Mouse (Mus musculus) cerebellum, adult 2 months (tissue): Measurements from ENCODE around the gene Syne1. TPM values are rescaled to one million over a fixed set of nuclear protein-coding genes. Genes with fewer than 3 reads are reported as not detected.

Source experiments
- DNase-seq, 2 experiments: peaks; one replicate each; pipeline ENCODE4 v3.0.0; 2021
- H3K27ac ChIP-seq: fragments of 200-500 bp; 2 replicates; pipeline ENCODE4 v1.5.1; 2012; ENCODE audit warnings: low read length, control low read depth, inconsistent platforms; ENCODE audit not compliant: insufficient read depth
- H3K27me3 ChIP-seq: fragments of 200-500 bp; 2 replicates; pipeline ENCODE4 v1.6.1; 2012; ENCODE audit warnings: inconsistent platforms, mild to moderate bottlenecking, low read length, moderate library complexity; ENCODE audit not compliant: control insufficient read depth, insufficient read depth
- H3K4me1 ChIP-seq: fragments of 200-500 bp; 2 replicates; pipeline ENCODE4 v1.6.1; 2011; ENCODE audit warnings: low read length; ENCODE audit not compliant: control insufficient read depth, insufficient read depth
- H3K4me3 ChIP-seq: fragments of 200-500 bp; replicated peaks from 2 replicates; pipeline ENCODE3; 2011; ENCODE audit warnings: mild to moderate bottlenecking, low read depth, low read length, control low read depth; ENCODE audit not compliant: insufficient read depth
- CTCF ChIP-seq: fragments of 200-500 bp; IDR thresholded peaks from 2 replicates; pipeline ENCODE4 v1.5.1; 2011; ENCODE audit warnings: low read depth, mild to moderate bottlenecking, control low read depth, low read length, moderate library complexity, borderline replicate concordance; ENCODE audit not compliant: insufficient read depth
- POLR2A ChIP-seq: fragments of 200-500 bp; IDR thresholded peaks from 2 replicates; pipeline ENCODE4 v1.6.1; 2011; ENCODE audit warnings: low read length, control low read depth, borderline replicate concordance; ENCODE audit not compliant: insufficient read depth
- WGBS: fragments of 180-500 bp; shearing (Covaris S2); methylation state at CpG from one replicate; pipeline ENCODE4 v1.1.7; 2018; 5-methylcytosine and 5-hydroxymethylcytosine counted together
- polyA plus RNA-seq: library from polyadenylated mRNA; depleted of rRNA; stranded (reverse); fragments of >200 nt; gene quantifications from 2 replicates; pipeline ENCODE4 v1.2.3, GENCODE M21; 2012

Syne1 gene
- polyA plus RNA-seq, 1 experiment, result 295 TPM

- TF ChIP-seq CTCF (no peak), POLR2A (no peak)
- Histone ChIP-seq H3K27me3 (no peaks in the 10 kb centered on the region), H3K4me3 (peak overlapping the region; percentile 83), H3K27ac (peak overlapping the region; percentile 85), H3K4me1 (peaks cover 26% of the 10 kb centered on the region; the same call in 1 of the 2 replicates)
- under 1% methylated on average over 6 of the region's 6 CpGs for WGBS
- DNase-seq, result no peak
Measured at GRCm38 (mm10) chr10:5549871-5550167, 1.5 kb downstream of the Syne1 start.

- no peak for TF ChIP-seq CTCF
- TF ChIP-seq POLR2A, result 0 out of 2 replicates have a peak, but pooled peaks have one; percentile 15
- H3K27me3 ChIP-seq, result no peaks in the 10 kb centered on the region
- H3K27ac ChIP-seq, result peak overlapping the region; percentile 96
- WGBS, result 26% methylated on average over 2 of the region's 2 CpGs
- DNase-seq, result peak; percentile 58 to 67
- H3K4me3 ChIP-seq, result peak overlapping the region; percentile 53
- H3K4me1 ChIP-seq, result peaks cover 31% of the 10 kb centered on the region; the same call in 1 of the 2 replicates
Measured at GRCm38 (mm10) chr10:5548651-5549050, 2.6 kb downstream of the Syne1 start.

GRCm38 (mm10) chr10:5547769-5548168 is 3.5 kb downstream of the Syne1 start:
- DNase-seq, result peak; percentile 61 to 63
- peak overlapping the region; percentile 53 for H3K4me3 ChIP-seq
- no peak for TF ChIP-seq CTCF
- TF ChIP-seq POLR2A, result no peak
- peaks cover 33% of the 10 kb centered on the region; the same call in 1 of the 2 replicates for H3K4me1 ChIP-seq
- no peaks in the 10 kb centered on the region for H3K27me3 ChIP-seq
- H3K27ac ChIP-seq, result peak overlapping the region; percentile 80
- WGBS, result 28% methylated on average over 9 of the region's 9 CpGs

DNA sequence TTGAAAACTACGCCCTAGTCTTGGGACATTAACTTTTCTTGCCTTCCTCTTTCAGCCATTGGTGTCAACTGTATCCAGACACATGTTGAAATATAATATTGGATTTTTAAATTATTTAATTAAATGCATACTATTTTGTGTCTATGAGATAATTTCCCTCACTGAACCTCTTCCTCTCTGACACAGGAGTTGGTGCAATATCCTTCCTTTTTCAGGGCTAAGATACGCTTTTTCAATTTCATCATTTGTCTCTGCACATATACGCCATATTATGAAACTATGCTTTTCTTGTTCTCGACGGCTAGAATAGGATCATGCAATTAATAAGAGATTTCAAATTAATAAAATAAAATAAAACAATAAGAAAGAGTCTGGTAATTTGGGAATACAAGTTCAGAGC is 4.9 kb downstream of the Syne1 start:
- Histone ChIP-seq H3K4me1 (peaks cover 33% of the 10 kb centered on the region; the same call in 1 of the 2 replicates), H3K4me3 (no peak overlapping the region), H3K27ac (no peak overlapping the region), H3K27me3 (no peaks in the 10 kb centered on the region)
- TF ChIP-seq POLR2A (no peak), CTCF (no peak)
- no peak for DNase-seq
- 98% methylated on average over 5 of the region's 5 CpGs for WGBS

- no peaks in the 10 kb centered on the region for H3K27me3 ChIP-seq
- peak overlapping the region; percentile 97 for H3K27ac ChIP-seq
- H3K4me3 ChIP-seq, result no peak overlapping the region
- peak; percentile 90 to 99 for DNase-seq
- no peak for TF ChIP-seq POLR2A
- no peak for TF ChIP-seq CTCF
- 0% methylated on average over 1 of the region's 1 CpGs for WGBS
- H3K4me1 ChIP-seq, result peaks cover 27% of the 10 kb centered on the region
Measured at GRCm38 (mm10) chr10:5528284-5528683, 23.0 kb downstream of the Syne1 start.

DNA sequence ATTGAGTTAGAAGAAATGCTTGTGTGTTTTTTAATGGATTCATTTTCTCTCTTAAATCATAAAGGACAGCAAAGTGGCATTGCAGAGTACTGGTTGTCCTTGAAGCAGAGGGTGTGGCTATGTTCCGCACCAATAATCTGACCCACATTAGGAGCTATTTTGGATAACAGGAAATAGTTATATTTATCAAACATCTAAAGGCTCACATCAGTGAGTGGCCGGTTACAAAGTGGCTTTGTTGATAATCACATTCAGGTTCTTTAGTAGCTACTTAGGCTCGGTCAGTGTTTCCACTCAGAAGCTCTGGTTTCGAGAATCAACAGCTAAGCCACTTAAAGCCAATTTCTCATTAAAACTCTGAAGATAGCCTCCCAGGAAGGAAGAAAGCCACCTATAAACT is 23.6 kb downstream of the Syne1 start:
- TF ChIP-seq CTCF (no peak), POLR2A (no peak)
- H3K27ac ChIP-seq, result no peak overlapping the region; the same call in 1 of the 2 replicates
- no peaks in the 10 kb centered on the region for H3K27me3 ChIP-seq
- DNase-seq, result peak; percentile 33 to 79
- no peak overlapping the region for H3K4me3 ChIP-seq
- peaks cover 29% of the 10 kb centered on the region for H3K4me1 ChIP-seq
- WGBS, result 4% methylated on average over 4 of the region's 4 CpGs

GRCm38 (mm10) chr10:5522904-5523303 is 28.4 kb downstream of the Syne1 start:
- Histone ChIP-seq H3K4me1 (peaks cover 34% of the 10 kb centered on the region), H3K4me3 (no peak overlapping the region), H3K27me3 (no peaks in the 10 kb centered on the region), H3K27ac (peak overlapping the region; percentile 64; the same call in 1 of the 2 replicates)
- WGBS, result 51% methylated on average over 4 of the region's 4 CpGs
- TF ChIP-seq CTCF, result no peak
- TF ChIP-seq POLR2A, result no peak
- peak in 1 of 2 experiments; percentile 29 for DNase-seq

DNA sequence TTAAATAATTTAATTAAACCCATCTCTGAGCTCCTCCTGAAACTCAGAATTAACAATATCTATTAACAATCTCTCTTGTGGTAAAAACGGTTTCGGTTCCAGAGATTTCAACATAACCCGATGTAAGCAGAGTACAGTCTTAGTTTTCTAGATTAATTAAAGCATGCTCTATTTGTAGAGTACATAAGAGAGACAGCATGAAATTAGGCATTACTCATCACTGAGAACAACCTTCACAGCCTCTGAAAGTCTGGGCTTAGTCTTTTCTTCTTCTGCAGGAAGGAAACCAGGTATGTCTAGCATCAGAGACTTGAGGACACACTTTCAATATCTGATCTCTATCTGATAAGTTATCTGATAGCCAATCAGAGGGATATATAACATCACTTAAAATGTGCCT is 29.0 kb downstream of the Syne1 start:
- Histone ChIP-seq H3K4me3 (no peak overlapping the region), H3K27ac (no peak overlapping the region; the same call in 1 of the 2 replicates), H3K27me3 (no peaks in the 10 kb centered on the region), H3K4me1 (peaks cover 34% of the 10 kb centered on the region)
- 58% methylated on average over 3 of the region's 3 CpGs for WGBS
- TF ChIP-seq POLR2A (no peak), CTCF (no peak)
- no peak for DNase-seq

- peak; percentile 57 to 85 for DNase-seq
- no peak for TF ChIP-seq POLR2A
- TF ChIP-seq CTCF, result no peak
- 2% methylated on average over 1 of the region's 1 CpGs for WGBS
- Histone ChIP-seq H3K27me3 (no peaks in the 10 kb centered on the region), H3K4me1 (peaks cover 31% of the 10 kb centered on the region), H3K27ac (peak overlapping the region; percentile 87), H3K4me3 (no peak overlapping the region)
Measured at GRCm38 (mm10) chr10:5520695-5521094, 30.6 kb downstream of the Syne1 start.
